Mouse (Mus musculus): ENCODE measurements around the gene Smap1. TPM values are rescaled to one million over a fixed set of nuclear protein-coding genes. Genes with fewer than 3 reads are reported as not detected.

The Smap1 gene
- polyA plus RNA-seq, 3 experiments from 2014 or later, result 40.4 to 58.4 (median 53.7) TPM

- peak; percentile 72 for ATAC-seq
Observed at GRCm38 (mm10) chr1:23826887-23827758, 95.0 kb downstream of the Smap1 start.

- no peak for ATAC-seq
Observed at GRCm38 (mm10) chr1:23821615-23822014, 100.5 kb downstream of the Smap1 start.

DNA sequence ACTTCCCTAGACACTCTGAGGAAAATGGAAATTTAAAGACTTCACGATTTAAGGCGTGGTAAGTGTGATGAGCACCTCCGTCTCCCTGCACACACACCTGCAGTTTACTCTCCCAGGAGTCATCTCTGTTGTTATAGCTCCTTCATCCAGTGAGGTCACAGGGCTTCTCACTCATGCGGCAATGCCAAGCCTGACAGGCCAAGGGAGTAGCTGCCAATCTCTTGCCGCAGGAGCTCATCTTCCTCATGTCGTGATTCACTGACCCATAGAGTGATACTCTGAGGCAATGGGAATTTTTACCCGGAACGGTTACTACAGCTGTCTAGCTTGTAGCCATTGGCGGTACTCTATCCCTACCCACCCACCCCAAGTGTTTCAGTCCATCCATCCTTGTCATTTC lies 123.8 kb downstream of the Smap1 start:
- no peak for ATAC-seq

Other genes starting within 250 kb of the Smap1 start
- gene B3gat2, start 160.6 kb downstream of the Smap1 start, polyA plus RNA-seq (2017; shearing (Covaris generic)), result 1 to 10 TPM; 1.1 to 4.0 (median 2.3) TPM
- gene Sdhaf4, start 83.3 kb upstream of the Smap1 start, polyA plus RNA-seq (2017; shearing (Covaris generic)), result 10 to 100 TPM; 83.4 to 98.8 (median 83.7) TPM
- gene Fam135a, start 178.0 kb upstream of the Smap1 start, polyA plus RNA-seq (2017; shearing (Covaris generic)), result 1 to 10 TPM in 1 of 3 experiments, under 1 TPM in 2; 0.13 to 1.6 (median 0.42) TPM